Mouse (Mus musculus): ENCODE data around the gene Tsr1. TPM values are rescaled to one million over a fixed set of nuclear protein-coding genes. Genes with fewer than 3 reads are reported as not detected.

Gene Tsr1
- polyA plus RNA-seq, 1 experiment = 14.7 TPM

DNA sequence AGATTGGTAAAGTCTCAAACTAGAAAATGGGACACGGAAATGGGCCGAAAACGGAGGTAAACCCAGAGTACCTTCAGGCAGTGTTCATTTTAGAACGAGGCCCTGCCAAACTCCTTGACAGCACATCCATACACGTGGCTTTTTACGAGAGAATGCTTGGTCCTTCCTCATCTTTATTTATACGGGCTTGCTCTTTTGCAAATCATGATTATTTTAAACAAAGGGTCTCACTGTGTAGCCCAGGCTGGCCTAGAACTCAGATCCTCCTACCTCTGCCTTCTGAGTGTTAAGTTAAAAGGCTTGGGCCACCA lies 601 bp downstream of the Tsr1 start:
- Histone ChIP-seq H3K36me3 (ENCODE audit: control insufficient read depth, insufficient read depth, low read length) (no peaks in the 10 kb centered on the region), H3K27me3 (ENCODE audit: control insufficient read depth, insufficient read depth, low read length) (no peaks in the 10 kb centered on the region), H3K27ac (ENCODE audit: control insufficient read depth, insufficient read depth, low read depth, low read length) (peak overlapping the region; percentile 90; the same call in 1 of the 2 replicates), H3K4me3 (ENCODE audit: control insufficient read depth, low read depth, low read length) (peak overlapping the region; percentile 87), H3K4me1 (ENCODE audit: control insufficient read depth, insufficient read depth, low read length) (peaks cover 6% of the 10 kb centered on the region)
- TF ChIP-seq POLR2A (IDR thresholded peaks at IDR 0.05; ENCODE audit: control insufficient read depth, low read depth, low read length) (no peak), CTCF (IDR thresholded peaks at IDR 0.05; ENCODE audit: control insufficient read depth, insufficient read depth, insufficient replicate concordance, low read depth, low read length) (no peak)

DNA sequence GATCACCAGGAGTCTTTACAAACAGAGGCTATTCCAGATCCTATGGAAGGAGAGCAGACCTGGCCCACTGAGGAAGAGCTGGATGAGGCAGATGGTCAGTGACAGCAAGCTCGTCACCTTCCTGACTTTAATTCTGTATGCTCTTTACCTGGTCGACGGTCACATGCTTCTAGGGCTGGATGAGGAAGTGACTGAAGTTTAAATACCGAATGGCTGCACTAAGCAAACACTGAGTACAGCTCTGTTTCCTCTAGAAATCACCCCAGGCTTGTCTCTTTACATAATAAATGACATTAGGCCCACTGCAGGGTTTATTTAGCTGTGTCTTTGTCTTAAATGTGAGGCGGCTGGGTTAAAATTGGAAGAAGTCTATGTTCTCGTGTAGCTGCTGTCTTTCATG lies 3.7 kb downstream of the Tsr1 start:
- Histone ChIP-seq H3K4me3 (ENCODE audit: control insufficient read depth, low read depth, low read length) (no peak overlapping the region), H3K36me3 (ENCODE audit: control insufficient read depth, insufficient read depth, low read length) (no peaks in the 10 kb centered on the region; the same call in 1 of the 2 replicates), H3K4me1 (ENCODE audit: control insufficient read depth, insufficient read depth, low read length) (peaks cover 2% of the 10 kb centered on the region; the same call in 1 of the 2 replicates), H3K27ac (ENCODE audit: control insufficient read depth, insufficient read depth, low read depth, low read length) (no peak overlapping the region), H3K27me3 (ENCODE audit: control insufficient read depth, insufficient read depth, low read length) (no peaks in the 10 kb centered on the region)
- TF ChIP-seq CTCF (IDR thresholded peaks at IDR 0.05; ENCODE audit: control insufficient read depth, insufficient read depth, insufficient replicate concordance, low read depth, low read length) (no peak), POLR2A (IDR thresholded peaks at IDR 0.05; ENCODE audit: control insufficient read depth, low read depth, low read length) (no peak)

DNA sequence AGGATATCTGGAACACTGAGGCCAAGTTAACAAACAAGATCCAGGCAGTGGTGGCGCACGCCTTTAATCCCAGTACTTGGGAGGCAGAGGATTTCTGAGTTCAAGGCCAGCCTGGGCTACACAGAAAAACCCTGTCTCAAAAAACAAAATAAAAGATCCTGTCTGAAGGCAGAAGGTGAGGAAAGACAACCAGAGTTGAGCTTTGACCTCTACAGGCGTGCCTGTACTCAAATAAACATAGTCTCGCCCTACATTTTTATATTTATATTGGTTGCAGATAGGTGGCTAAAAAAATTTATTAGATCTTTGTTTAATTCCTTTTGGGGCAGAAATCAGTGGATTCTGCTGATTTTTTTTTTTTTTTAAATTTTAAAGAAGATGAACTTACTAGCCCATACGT lies 4.5 kb downstream of the Tsr1 start:
- Histone ChIP-seq H3K36me3 (ENCODE audit: control insufficient read depth, insufficient read depth, low read length) (no peaks in the 10 kb centered on the region; the same call in 1 of the 2 replicates), H3K4me3 (ENCODE audit: control insufficient read depth, low read depth, low read length) (no peak overlapping the region), H3K4me1 (ENCODE audit: control insufficient read depth, insufficient read depth, low read length) (no peaks in the 10 kb centered on the region; the same call in 1 of the 2 replicates), H3K27ac (ENCODE audit: control insufficient read depth, insufficient read depth, low read depth, low read length) (no peak overlapping the region), H3K27me3 (ENCODE audit: control insufficient read depth, insufficient read depth, low read length) (no peaks in the 10 kb centered on the region)
- TF ChIP-seq CTCF (IDR thresholded peaks at IDR 0.05; ENCODE audit: control insufficient read depth, insufficient read depth, insufficient replicate concordance, low read depth, low read length) = no peak
- no peak for TF ChIP-seq POLR2A (IDR thresholded peaks at IDR 0.05; ENCODE audit: control insufficient read depth, low read depth, low read length)

DNA sequence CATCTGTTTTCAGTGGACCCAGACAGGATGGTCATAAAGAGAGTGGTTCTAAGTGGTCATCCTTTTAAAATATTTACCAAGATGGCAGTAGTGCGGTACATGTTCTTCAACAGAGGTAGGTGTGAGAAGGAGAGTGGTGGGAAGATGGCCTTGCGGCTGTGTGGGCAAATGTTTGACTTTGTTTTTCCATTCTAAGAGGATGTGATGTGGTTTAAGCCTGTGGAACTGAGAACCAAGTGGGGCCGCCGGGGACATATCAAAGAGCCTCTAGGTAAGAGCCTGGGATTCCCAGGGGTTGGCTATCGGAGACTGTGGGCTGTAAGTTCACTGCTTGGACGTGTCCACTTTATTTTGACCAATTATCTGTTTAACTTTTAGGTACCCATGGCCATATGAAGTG lies 10.0 kb downstream of the Tsr1 start:
- no peak overlapping the region for H3K4me3 ChIP-seq (ENCODE audit: control insufficient read depth, low read depth, low read length)
- H3K36me3 ChIP-seq (ENCODE audit: control insufficient read depth, insufficient read depth, low read length) = peaks cover 6% of the 10 kb centered on the region
- no peaks in the 10 kb centered on the region for H3K27me3 ChIP-seq (ENCODE audit: control insufficient read depth, insufficient read depth, low read length)
- TF ChIP-seq CTCF (IDR thresholded peaks at IDR 0.05; ENCODE audit: control insufficient read depth, insufficient read depth, insufficient replicate concordance, low read depth, low read length) (no peak), POLR2A (IDR thresholded peaks at IDR 0.05; ENCODE audit: control insufficient read depth, low read depth, low read length) (no peak)
- no peaks in the 10 kb centered on the region for H3K4me1 ChIP-seq (ENCODE audit: control insufficient read depth, insufficient read depth, low read length)
- no peak overlapping the region for H3K27ac ChIP-seq (ENCODE audit: control insufficient read depth, insufficient read depth, low read depth, low read length)

DNA sequence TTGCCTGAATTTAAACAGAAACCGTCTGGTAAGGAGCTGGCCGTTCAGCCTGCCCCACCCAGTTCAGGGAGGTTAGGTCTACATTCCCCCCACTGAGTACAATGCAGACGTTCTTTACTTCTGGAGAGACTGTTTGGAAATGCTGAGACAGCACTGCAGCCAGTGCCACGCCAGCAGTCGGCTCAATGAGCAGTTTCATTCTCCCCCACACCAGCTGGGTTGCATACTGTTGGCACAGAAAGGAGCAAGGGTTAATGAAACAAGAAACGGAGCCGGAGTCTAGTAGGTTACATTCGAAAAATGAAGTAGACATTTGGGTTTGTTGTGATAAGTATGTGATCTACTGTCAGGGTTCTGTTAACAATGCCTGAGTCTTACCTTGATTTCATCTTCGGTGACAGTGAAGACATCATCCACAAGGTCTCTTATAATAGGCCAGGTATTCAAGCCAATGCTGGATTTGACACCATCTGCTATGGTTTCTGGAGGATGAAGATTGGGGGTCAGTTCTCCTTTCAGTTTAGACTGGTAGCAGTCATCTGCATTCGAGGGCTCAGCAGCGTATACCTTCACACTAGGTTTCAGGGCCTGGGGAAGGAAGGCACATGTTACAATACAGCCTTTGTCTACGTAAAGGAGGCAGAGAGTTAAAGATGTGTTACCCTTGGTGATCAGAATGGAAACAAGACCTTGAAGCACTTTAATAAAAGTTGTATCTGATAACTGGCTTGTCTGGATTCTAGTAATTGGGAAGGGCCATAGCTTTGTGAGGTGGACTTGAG lies 10.9 kb downstream of the Tsr1 start:
- H3K27me3 ChIP-seq (ENCODE audit: control insufficient read depth, insufficient read depth, low read length) = no peaks in the 10 kb centered on the region
- no peak overlapping the region for H3K4me3 ChIP-seq (ENCODE audit: control insufficient read depth, low read depth, low read length)
- H3K27ac ChIP-seq (ENCODE audit: control insufficient read depth, insufficient read depth, low read depth, low read length) = no peak overlapping the region
- TF ChIP-seq POLR2A (IDR thresholded peaks at IDR 0.05; ENCODE audit: control insufficient read depth, low read depth, low read length) (no peak), CTCF (IDR thresholded peaks at IDR 0.05; ENCODE audit: control insufficient read depth, insufficient read depth, insufficient replicate concordance, low read depth, low read length) (no peak)
- peaks cover 6% of the 10 kb centered on the region for H3K36me3 ChIP-seq (ENCODE audit: control insufficient read depth, insufficient read depth, low read length)
- no peaks in the 10 kb centered on the region for H3K4me1 ChIP-seq (ENCODE audit: control insufficient read depth, insufficient read depth, low read length)

DNA sequence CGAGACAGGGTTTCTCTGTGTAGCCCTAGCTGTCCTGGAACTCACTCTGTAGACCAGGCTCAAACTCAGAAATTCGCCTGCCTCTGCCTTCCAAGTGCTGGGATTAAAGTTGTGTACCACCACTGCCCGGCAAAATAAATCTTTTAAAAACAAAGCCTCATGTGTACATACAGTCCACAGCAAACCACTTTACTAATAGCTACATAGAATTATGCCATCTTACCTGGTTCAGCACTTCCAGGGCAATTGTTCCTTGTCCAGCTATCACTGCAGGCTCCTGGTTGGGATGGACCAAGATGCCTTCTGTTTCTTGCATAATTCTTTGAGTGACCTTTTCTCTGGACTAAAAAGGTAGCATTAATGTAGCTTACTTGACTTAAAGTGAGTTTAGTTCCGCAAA lies 12.1 kb downstream of the Tsr1 start:
- no peaks in the 10 kb centered on the region for H3K4me1 ChIP-seq (ENCODE audit: control insufficient read depth, insufficient read depth, low read length)
- no peak overlapping the region for H3K27ac ChIP-seq (ENCODE audit: control insufficient read depth, insufficient read depth, low read depth, low read length)
- no peak for TF ChIP-seq CTCF (IDR thresholded peaks at IDR 0.05; ENCODE audit: control insufficient read depth, insufficient read depth, insufficient replicate concordance, low read depth, low read length)
- no peak for TF ChIP-seq POLR2A (IDR thresholded peaks at IDR 0.05; ENCODE audit: control insufficient read depth, low read depth, low read length)
- H3K4me3 ChIP-seq (ENCODE audit: control insufficient read depth, low read depth, low read length) = no peak overlapping the region
- H3K27me3 ChIP-seq (ENCODE audit: control insufficient read depth, insufficient read depth, low read length) = no peaks in the 10 kb centered on the region
- peaks cover 6% of the 10 kb centered on the region for H3K36me3 ChIP-seq (ENCODE audit: control insufficient read depth, insufficient read depth, low read length)

DNA sequence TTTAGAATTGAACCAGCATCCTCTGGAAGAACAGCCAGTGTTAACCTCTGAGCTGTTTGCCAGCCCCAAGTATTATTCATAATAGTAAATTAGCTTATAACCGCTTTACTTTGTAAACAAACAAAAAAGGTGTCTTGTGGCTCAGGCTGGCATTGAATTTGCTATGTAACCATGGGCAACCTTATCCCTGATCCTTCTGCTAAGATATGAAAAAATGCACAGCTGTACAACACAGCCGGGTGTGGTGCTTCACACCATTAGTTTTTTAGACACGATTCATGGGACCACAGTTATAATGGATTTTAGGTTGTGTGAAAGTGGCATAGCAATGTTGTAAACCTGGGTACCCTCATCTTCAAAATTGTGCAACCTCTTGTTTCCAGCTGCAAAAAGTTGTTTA lies 14.6 kb downstream of the Tsr1 start:
- H3K27ac ChIP-seq (ENCODE audit: control insufficient read depth, insufficient read depth, low read depth, low read length) = no peak overlapping the region
- no peaks in the 10 kb centered on the region for H3K4me1 ChIP-seq (ENCODE audit: control insufficient read depth, insufficient read depth, low read length)
- no peak overlapping the region for H3K4me3 ChIP-seq (ENCODE audit: control insufficient read depth, low read depth, low read length)
- TF ChIP-seq CTCF (IDR thresholded peaks at IDR 0.05; ENCODE audit: control insufficient read depth, insufficient read depth, insufficient replicate concordance, low read depth, low read length) (no peak), POLR2A (IDR thresholded peaks at IDR 0.05; ENCODE audit: control insufficient read depth, low read depth, low read length) (no peak)
- no peaks in the 10 kb centered on the region for H3K27me3 ChIP-seq (ENCODE audit: control insufficient read depth, insufficient read depth, low read length)
- H3K36me3 ChIP-seq (ENCODE audit: control insufficient read depth, insufficient read depth, low read length) = peaks cover 6% of the 10 kb centered on the region

All from testis, adult 2 months (tissue).